Mouse (Mus musculus) G1E (cell line): ENCODE results near the gene Tac1.
"Not testable (repeated sequence)": the region's sequence is repeated elsewhere in the genome, so short reads cannot be mapped to it uniquely, and the experiment has no call there.

Experiments used
- CTCF ChIP-seq: IDR thresholded peaks from 2 replicates; pipeline ENCODE4 v1.5.1; 2012; ENCODE audit warnings: low read depth, low read length, inconsistent platforms, mixed read lengths
- GATA1 ChIP-seq: IDR thresholded peaks from 2 replicates; pipeline ENCODE4 v1.6.1; 2012; ENCODE audit warnings: borderline replicate concordance, low read length, inconsistent platforms, mixed read lengths

- TF ChIP-seq GATA1, CTCF: not testable (repeated sequence)
Observed at GRCm38 (mm10) chr6:7613676-7614075, 59.0 kb downstream of the Tac1 start.
